Mouse (Mus musculus): ENCODE measurements around the gene Tnfsf9.
"Not testable (repeated sequence)": the region's sequence is repeated elsewhere in the genome, so short reads cannot be mapped to it uniquely, and the experiment has no call there.

Gene Tnfsf9

DNA sequence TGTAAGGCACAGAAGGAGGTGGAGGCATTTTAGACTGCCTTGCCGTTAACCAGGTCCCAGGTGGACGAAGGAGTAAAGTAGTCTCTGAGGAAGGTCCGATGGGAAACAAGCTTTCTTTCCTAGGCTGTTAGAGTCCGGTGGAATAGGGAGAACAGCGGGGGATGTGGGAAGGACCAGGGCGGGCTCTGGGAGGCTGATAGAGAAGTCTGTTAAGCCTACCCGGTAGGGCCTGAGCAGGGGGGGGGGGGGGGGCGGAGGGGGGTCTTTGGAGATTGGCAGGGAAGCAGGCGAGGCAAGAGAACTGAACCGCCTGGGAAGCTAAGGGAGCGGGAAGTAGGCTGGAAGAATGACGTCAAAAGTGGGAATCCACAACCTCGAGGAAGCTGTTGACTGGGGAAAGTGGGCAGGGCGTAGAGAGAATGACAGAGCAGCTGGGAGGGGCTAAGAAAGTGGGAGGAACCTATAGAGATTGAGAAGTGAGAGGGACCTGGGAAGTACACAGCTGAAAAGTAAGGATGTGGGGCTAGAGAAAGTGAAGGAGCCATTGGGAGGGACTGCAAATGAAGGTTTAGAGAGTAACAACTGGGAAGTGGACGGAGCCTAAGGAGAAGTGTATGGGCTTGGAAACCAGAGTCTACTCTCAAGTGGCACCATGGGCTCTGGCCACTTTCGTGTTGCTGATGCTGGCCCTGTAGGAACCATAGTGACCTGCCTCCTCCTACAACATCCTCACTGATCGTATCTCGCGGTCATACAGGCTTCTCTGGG lies 9.1 kb upstream of the Tnfsf9 start:
- DNase-seq: no peak

GRCm38 (mm10) chr17:57096623-57096920 lies 8.6 kb upstream of the Tnfsf9 start:
- DNase-seq: peak; percentile 70 to 76

DNA sequence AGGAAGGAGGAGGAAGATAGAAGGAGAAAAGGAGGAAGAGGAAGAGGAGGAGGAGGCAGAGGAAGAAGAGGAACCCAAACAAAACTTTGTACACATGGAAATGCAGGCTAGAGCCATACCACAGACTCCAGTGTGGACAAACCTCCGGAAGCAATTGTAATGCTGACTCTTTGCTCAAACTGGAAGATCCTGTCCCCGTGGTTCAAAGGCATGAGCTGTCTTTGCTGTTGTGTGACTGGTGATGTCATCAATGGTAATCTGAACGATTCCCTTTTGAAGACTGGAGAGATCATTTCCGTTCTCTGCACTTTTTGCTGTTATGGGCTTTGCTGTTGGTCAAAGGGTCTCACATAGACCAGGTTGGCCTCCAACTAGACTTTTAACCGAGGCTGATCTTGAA lies 6.8 kb upstream of the Tnfsf9 start:
- no peak for DNase-seq

DNA sequence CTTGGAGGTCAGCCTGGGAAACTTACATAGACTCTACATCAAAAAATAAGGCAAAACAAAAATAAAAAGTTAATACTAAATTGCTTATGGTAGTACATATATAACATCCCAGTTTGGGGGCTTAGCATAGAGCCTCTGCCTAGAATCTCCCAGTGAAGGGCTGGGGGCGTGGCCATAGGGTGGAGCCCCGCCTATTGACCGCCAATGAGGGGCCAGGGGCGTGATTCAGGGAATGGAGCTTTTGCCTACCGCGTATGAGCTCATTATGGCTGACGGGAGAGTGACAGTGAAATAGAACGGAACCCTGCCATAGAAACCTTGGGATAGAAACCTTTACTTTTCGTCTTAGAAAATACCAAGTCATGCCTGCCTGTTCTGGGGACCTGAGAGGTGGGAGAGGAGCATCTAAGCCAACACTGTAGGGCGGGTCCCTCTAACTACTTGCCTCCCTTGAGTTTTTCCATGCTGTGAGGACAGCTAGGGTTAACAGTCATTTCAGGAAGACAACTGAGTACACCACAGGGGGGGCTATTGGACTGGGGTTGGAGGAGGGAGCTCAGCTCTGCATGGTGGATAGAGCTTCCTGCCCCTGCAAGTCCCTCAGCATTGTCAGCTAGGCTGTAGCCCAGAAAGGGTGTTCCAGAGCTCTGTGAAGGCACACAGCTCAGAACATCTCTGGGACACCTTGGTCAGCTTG lies 5.3 kb upstream of the Tnfsf9 start:
- no peak for DNase-seq

DNA sequence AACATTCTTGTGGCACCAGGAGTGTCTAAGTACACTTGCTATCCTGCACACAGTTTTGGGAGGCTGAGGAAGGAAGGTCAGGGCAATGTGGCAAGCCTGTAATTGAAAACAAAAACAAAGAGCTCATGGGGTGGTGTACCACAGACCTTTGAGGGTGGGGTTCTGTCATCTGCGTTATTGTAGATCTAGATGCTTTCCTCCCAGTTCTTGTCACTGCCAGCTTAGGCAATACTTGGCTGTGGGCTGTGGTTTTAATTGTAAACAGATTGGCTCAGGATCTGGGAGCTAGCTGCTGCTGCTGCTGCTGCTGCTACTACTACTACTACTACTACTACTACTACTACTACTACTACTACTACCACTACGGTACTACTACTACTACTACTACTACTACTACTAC lies 2.8 kb upstream of the Tnfsf9 start:
- no peak for DNase-seq

GRCm38 (mm10) chr17:57104496-57104895 lies 629 bp upstream of the Tnfsf9 start:
- no peak for DNase-seq

DNA sequence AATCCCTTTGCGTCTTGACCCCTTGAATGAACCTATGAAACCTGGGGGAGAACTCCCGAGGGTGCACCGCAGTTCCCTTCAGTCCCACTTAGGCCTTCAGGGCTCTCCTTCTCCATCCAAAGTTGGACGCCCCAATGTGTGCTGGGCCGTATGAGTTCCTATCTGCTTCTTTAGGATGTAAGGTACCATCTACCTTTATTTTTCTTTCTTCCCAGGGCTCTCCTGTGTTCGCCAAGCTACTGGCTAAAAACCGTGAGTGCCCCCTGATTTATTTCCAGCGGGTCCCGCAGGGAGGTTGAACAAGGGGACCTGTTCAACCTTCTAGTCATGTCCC lies 877 bp downstream of the Tnfsf9 start:
- DNase-seq: no peak

GRCm38 (mm10) chr17:57107064-57107463 lies 1.9 kb downstream of the Tnfsf9 start:
- DNase-seq: no peak

DNA sequence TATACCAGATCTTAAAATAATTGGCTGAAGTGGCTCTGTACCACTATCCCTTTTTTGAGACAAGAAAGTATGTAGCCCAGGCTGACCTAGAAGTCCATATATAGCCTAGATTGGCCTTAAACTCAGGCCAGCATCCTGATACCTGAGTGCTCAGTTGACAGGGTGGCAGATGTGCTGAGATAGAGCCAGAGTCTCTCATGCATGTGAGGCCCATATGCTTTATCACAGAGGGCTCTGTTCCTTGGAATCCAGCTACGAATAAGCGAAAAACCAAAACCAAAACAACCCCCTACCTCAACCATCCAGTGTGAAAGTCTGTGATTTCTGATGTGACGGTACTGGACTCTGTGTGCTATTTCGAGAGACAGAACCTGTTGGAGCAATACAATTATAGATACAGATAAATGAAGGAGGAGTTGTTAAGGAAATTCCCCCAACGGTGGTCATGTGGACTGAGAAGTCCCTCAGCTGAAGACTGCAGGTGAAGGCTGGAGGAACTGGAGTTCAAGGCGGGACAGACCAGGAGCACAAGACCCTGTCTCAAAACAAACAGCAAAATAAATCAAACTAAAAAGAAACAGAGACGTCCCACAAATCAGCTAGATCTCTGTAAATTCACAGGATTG lies 3.0 kb downstream of the Tnfsf9 start:
- DNase-seq: no peak

- no peak for DNase-seq
Measured at GRCm38 (mm10) chr17:57108666-57109171, 3.6 kb downstream of the Tnfsf9 start.

GRCm38 (mm10) chr17:57110005-57110404 lies 4.9 kb downstream of the Tnfsf9 start:
- DNase-seq: no peak

DNA sequence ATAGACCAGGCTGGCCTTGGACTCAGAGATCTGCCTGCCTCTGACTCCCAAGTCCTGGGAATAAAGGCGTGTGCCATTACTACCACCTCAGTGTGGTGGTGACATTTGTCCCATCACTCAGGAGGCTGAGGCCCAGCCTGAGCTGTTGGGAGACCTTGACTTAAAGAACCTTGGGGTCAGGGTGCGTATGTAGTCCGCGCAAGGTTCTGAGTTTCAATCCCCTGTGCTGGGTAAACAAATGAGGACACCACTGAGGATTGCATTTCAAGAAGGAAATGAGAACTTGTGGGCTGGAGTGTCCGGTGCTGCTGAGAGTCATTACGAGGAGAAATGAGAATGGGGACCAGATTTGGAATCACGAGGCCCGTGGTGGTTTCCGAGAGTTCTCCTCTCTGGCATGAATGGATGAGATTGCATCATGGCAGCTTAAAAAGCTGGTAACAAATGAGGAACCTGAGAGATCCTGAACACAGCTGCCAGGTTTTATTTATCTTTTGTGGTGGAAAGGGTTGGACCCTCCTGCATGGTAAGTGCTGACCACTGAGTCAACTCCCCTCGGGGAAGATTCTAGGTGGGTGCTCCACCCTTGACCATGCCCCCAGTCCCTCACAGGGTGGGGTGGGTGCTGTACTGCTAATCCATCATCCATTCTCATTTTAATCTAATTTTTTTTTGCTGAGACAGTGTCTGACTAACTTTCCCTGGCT lies 7.8 kb downstream of the Tnfsf9 start:
- DNase-seq: no peak

DNA sequence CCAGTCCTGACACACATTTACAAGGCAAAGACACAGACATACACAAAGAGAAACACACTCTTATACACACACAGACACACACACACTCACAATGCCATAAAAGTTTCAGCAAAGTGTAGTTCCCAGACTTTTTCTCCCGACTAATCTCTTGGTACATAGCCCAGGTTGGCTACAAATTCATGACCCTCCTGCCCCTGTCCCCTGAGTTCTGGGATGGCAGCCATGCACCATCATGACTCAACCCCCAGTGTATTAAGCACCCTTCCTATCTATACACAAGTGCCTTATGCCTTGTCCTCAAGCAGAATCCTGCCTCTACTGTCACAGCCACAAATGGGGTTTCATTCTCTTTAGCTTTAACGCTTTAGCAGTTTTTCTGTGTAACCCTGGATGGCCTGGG lies 11.7 kb downstream of the Tnfsf9 start:
- no peak for DNase-seq

DNA sequence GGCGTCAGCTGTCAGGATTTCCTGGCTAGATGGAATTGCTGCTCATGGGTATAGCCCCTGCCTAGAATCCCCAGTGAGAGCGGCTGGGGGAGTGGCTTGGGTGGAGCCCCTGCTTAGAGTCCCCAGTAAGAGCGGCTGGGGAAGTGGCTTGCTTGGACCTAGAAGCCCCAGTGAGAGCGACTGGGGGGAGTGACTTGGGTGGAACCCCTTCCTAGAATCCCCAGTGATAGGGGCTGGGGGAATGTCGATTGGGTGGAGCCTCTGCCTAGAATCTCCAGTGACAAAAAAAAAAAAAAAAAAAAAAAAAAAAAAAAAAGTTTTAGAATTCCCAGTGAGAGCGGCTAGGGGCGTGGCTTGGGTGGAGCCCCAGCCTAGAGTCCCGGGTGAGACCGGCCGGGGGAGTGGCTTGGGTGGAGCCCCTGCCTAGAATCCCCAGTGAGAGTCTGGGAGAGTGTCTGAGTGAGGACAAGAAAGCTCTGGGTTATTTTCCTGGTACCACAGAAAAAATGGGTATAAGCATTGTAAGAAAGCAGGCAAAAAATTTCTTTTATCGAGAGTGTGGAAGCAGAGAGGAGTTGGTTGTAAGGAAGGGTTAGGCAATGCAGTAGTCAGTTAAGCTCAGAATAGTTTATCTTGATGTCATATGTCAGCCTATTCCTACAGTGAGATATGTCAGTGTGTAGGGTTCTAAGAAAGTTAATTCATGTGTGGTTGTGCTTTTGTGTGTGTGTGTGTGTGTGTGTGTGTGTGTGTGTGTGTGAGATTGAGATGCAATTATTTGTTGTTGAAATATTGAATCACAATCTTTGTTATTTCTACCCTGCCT lies 13.6 kb downstream of the Tnfsf9 start:
- DNase-seq: no peak

DNA sequence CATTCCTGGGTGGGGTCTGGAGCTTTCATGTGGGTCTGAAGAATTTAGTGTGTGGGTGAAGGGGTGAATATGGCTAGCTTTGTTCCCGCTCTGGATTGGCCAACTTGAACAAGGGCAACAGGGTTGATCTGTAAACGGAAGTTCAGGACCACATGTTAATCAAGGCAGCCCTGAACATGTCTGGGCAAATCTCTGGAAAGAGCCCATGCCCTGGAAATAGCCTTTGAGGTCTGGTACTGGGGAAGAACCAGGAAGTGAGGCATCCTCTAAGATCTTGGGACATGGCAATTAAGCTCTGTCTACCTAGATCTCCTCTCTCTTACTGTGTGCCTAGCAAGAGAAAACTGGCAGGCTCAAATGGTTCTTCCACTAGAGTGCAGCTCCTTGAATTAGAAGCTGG lies 16.7 kb downstream of the Tnfsf9 start:
- no peak for DNase-seq

DNA sequence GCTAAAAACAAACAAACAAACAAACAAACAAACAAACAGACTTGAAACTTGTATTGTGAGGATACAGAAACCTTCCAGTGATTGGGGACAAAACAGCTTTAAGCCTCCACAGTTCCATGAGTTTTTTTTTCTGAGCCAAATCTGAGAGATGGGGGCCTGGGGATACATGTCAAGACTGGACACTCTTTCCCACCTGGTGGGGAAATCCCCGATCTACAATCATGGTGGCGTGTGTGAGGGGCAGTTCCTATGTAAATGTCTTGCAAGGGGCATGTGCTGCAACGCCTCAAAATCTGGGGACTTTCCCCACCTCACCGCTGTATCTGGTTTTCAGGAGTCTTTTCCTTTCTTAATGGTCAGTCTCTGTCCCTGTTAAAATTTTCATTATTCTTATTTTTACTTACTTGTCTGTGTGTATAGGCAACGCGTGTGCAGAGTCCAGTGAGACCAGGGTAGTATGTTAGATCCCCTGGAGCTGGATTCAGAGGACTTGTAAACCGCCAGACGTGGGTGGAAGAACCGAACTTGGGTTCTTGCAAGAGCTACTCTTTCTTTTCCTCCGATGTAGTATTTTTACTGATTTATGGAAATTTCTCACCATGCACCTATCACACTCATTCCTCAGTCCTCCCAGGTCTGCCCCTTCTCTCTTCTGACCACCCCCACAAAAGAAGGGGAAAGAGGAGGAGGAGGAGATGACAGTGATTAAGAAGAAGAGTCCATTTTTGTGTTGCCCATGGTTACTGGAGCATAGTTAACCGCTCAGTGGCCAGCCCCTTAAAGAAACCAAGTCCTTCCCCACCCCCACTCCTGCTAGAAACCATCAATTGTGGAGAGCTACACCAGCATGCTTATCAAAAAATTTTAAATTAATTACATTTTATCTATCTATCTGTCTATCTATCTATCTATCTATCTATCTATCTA lies 18.3 kb downstream of the Tnfsf9 start:
- DNase-seq: no peak

DNA sequence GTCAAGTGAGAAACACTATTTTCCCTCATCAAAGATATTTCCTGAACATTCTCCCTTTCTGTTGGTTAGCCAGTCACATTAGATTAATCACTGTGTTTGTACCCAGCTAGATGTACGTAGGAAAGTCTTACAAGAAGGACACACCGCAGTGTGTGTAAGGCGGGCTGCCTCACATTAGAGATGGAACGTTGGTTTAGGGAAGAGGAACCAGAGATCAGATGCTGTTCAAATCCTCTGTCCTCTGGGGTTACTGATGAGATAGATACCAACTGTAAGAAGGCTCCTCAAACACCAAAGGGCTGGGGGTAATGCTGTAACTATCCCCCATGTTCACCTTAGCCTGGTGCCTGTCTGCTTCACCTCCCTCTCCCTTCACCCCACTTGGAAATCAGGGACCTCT lies 19.7 kb downstream of the Tnfsf9 start:
- DNase-seq: no peak

- no peak for DNase-seq
Measured at GRCm38 (mm10) chr17:57125853-57126622, 20.9 kb downstream of the Tnfsf9 start.

GRCm38 (mm10) chr17:57131793-57132192 lies 26.7 kb downstream of the Tnfsf9 start:
- no peak for DNase-seq

DNA sequence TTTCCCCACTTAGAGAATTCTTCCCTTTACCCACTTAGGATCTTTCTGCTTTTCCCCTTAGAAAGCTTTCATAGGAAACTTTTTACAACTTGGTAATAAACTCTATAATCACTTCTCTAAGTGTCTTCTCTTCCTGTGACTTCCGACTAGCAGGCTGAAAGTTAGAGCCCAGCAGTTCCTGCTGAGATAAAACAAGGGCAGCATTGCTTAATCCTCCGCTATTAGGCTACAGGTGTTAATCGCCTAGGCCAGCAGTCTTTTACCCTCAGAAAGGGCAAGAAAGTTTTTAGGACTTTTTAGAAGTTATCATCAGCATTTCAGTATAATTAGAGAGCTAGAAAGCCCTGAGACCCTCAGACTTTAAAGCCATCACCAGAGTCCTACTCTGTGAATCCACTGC lies 28.9 kb downstream of the Tnfsf9 start:
- DNase-seq: not testable (repeated sequence)

GRCm38 (mm10) chr17:57134693-57135092 lies 29.6 kb downstream of the Tnfsf9 start:
- DNase-seq: no peak

All from thymus, adult 18-20 months (tissue).